Mouse (Mus musculus) heart, embryonic 12.5 days (tissue): ENCODE measurements around the gene Focad. TPM values are rescaled to one million over a fixed set of nuclear protein-coding genes. Genes with fewer than 3 reads are reported as not detected.
A peak's percentile ranks its signal among the peaks of the same experiment; 100 is the strongest.

Experiments used
- ATAC-seq: fragments of 200-750 bp; cut with Nextera tagmentation; 2 replicates; pipeline ENCODE4 v1.8.0; 2017; ENCODE audit warnings: moderate TSS enrichment, moderate library complexity; ENCODE audit not compliant: insufficient number of reproducible peaks, low FRiP score
- H3K27ac ChIP-seq: fragments of 300-500 bp; sonication (generic); 2 replicates; pipeline ENCODE4 v1.5.1; 2016; ENCODE audit warnings: mild to moderate bottlenecking, moderate library complexity; ENCODE audit not compliant: poor library complexity, severe bottlenecking
- H3K27me3 ChIP-seq: fragments of 300-500 bp; sonication (generic); replicated peaks from 2 replicates; pipeline ENCODE4 v1.6.1; 2016; ENCODE audit warnings: mild to moderate bottlenecking, moderate library complexity
- H3K36me3 ChIP-seq: fragments of 300-500 bp; sonication (generic); 2 replicates; pipeline ENCODE4 v1.6.1; 2016; ENCODE audit warnings: mild to moderate bottlenecking, moderate library complexity
- H3K4me1 ChIP-seq: fragments of 300-500 bp; sonication (generic); replicated peaks from 2 replicates; pipeline ENCODE4 v1.6.1; 2016; ENCODE audit warnings: mild to moderate bottlenecking
- H3K4me2 ChIP-seq: fragments of 300-500 bp; sonication (generic); 2 replicates; pipeline ENCODE4 v1.6.1; 2016; ENCODE audit warnings: mild to moderate bottlenecking, moderate library complexity
- H3K4me3 ChIP-seq: fragments of 300-500 bp; sonication (generic); 2 replicates; pipeline ENCODE4 v1.5.1; 2016; ENCODE audit warnings: mild to moderate bottlenecking
- H3K9ac ChIP-seq: fragments of 300-500 bp; sonication (generic); 2 replicates; pipeline ENCODE4 v1.6.1; 2016; ENCODE audit warnings: mild to moderate bottlenecking, moderate library complexity
- H3K9me3 ChIP-seq: fragments of 300-500 bp; sonication (generic); replicated peaks from 2 replicates; pipeline ENCODE4 v1.6.1; 2016; ENCODE audit warnings: mild to moderate bottlenecking, moderate library complexity
- WGBS: fragments of 180-500 bp; shearing (Covaris S2); methylation state at CpG from one replicate; pipeline ENCODE4 v1.1.7; 2016; 5-methylcytosine and 5-hydroxymethylcytosine counted together
- polyA plus RNA-seq: library from polyadenylated mRNA; unstranded; fragments of >200 nt; fragmentation: Nextera tagmentation; extraction: Ambion mirVana; gene quantifications from 2 replicates; pipeline ENCODE4 v1.2.1, GENCODE M21; 2016

Gene Focad
- polyA plus RNA-seq, 1 experiment from 2014 or later = 11.2 TPM

GRCm38 (mm10) chr4:88400302-88400991 lies 306.0 kb downstream of the Focad start:
- H3K9ac ChIP-seq = no peak overlapping the region
- no peak overlapping the region for H3K4me3 ChIP-seq
- no peaks in the 10 kb centered on the region for H3K4me1 ChIP-seq
- no peak overlapping the region for H3K4me2 ChIP-seq
- WGBS = 75% methylated on average over 9 of the region's 9 CpGs
- H3K27ac ChIP-seq = no peak overlapping the region
- H3K27me3 ChIP-seq = no peaks in the 10 kb centered on the region
- ATAC-seq = no peak
- H3K9me3 ChIP-seq = no peaks in the 10 kb centered on the region
- no peaks in the 10 kb centered on the region for H3K36me3 ChIP-seq

GRCm38 (mm10) chr4:88400992-88401313 lies 306.5 kb downstream of the Focad start:
- H3K9ac ChIP-seq = no peak overlapping the region
- H3K36me3 ChIP-seq = no peaks in the 10 kb centered on the region
- no peak overlapping the region for H3K4me3 ChIP-seq
- 87% methylated on average over 7 of the region's 7 CpGs for WGBS
- no peak overlapping the region for H3K4me2 ChIP-seq
- no peaks in the 10 kb centered on the region for H3K4me1 ChIP-seq
- no peaks in the 10 kb centered on the region for H3K27me3 ChIP-seq
- no peaks in the 10 kb centered on the region for H3K9me3 ChIP-seq
- H3K27ac ChIP-seq = no peak overlapping the region
- no peak for ATAC-seq

- no peak for ATAC-seq
- Histone ChIP-seq H3K4me3 (no peak overlapping the region), H3K4me2 (no peak overlapping the region), H3K9ac (no peak overlapping the region), H3K9me3 (no peaks in the 10 kb centered on the region), H3K27ac (no peak overlapping the region), H3K4me1 (peaks cover 7% of the 10 kb centered on the region; the same call in 1 of the 2 replicates), H3K27me3 (no peaks in the 10 kb centered on the region), H3K36me3 (0 out of 2 replicates have a peak, but pooled peaks cover 5% of the 10 kb centered on the region)
- 86% methylated on average over 6 of the region's 6 CpGs for WGBS
Measured at GRCm38 (mm10) chr4:88402884-88403283, 308.5 kb downstream of the Focad start.

- H3K27me3 ChIP-seq = no peaks in the 10 kb centered on the region
- WGBS = 74% methylated on average over 4 of the region's 4 CpGs
- ATAC-seq = 0 out of 2 replicates have a peak, but pooled peaks have one; percentile 9
Measured at GRCm38 (mm10) chr4:88406887-88407696, 312.7 kb downstream of the Focad start.

GRCm38 (mm10) chr4:88409279-88409678 lies 314.9 kb downstream of the Focad start:
- WGBS = 87% methylated on average over 4 of the region's 4 CpGs
- no peak for ATAC-seq
- H3K9ac ChIP-seq = no peak overlapping the region
- H3K9me3 ChIP-seq = no peaks in the 10 kb centered on the region
- H3K4me1 ChIP-seq = peaks cover 7% of the 10 kb centered on the region
- H3K27me3 ChIP-seq = no peaks in the 10 kb centered on the region
- H3K27ac ChIP-seq = no peak overlapping the region
- H3K4me3 ChIP-seq = no peak overlapping the region
- no peak overlapping the region for H3K4me2 ChIP-seq
- H3K36me3 ChIP-seq = 0 out of 2 replicates have a peak, but pooled peaks cover 14% of the 10 kb centered on the region

More at GRCm38 (mm10) chr4:88406887-88407696, 312.7 kb downstream of the Focad start:
- H3K4me1 ChIP-seq = peaks cover 7% of the 10 kb centered on the region; the same call in 1 of the 2 replicates
- 0 out of 2 replicates have a peak, but pooled peaks cover 7% of the 10 kb centered on the region for H3K36me3 ChIP-seq
- H3K4me3 ChIP-seq = no peak overlapping the region
- H3K9me3 ChIP-seq = no peaks in the 10 kb centered on the region
- no peak overlapping the region for H3K4me2 ChIP-seq
- H3K27ac ChIP-seq = no peak overlapping the region
- H3K9ac ChIP-seq = no peak overlapping the region

DNA sequence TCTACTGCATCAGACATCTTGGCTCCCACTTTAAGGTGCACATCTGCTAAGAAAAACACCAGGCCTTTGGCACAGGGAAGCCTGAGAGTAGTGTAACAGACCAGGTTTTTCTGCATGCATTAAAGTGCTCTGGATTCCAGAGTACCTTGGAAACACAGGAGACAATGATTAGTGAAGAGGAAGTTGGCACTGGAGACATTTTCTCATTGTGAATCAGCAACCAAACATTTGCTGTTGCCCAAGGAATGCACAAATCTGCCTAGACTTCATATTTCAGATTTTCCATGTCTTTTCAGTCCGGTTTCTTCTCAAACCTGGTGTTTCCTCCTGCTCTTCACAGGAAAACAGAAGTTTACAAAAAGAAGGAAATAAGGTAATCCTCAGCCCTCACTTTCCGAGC lies 317.9 kb downstream of the Focad start:
- no peak for ATAC-seq
- no peak overlapping the region for H3K9ac ChIP-seq
- no peak overlapping the region for H3K4me2 ChIP-seq
- WGBS = 66% methylated on average over 2 of the region's 2 CpGs
- H3K4me1 ChIP-seq = peaks cover 5% of the 10 kb centered on the region
- no peak overlapping the region for H3K27ac ChIP-seq
- H3K36me3 ChIP-seq = 0 out of 2 replicates have a peak, but pooled peaks cover 14% of the 10 kb centered on the region
- H3K9me3 ChIP-seq = no peaks in the 10 kb centered on the region
- no peak overlapping the region for H3K4me3 ChIP-seq
- no peaks in the 10 kb centered on the region for H3K27me3 ChIP-seq

DNA sequence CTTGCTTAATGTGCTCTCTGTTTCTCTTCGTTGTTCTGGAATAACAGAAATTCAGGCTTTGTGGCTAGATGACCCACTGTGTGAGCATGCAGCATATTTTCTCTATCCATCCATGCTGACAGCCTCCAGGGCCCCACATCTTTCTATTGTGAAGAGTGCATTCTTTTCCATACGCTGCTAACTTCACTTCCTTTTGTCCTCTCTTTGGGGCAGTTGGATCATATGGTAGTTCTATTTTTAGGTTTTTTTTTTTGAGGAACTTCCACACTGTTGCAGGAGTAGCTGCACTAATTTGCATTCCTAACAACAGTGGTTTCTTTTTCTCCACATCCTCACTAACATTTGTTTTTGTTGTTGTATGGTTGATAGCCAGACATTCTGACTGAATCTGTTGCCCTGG lies 320.6 kb downstream of the Focad start:
- no peak overlapping the region for H3K27ac ChIP-seq
- ATAC-seq = no peak

DNA sequence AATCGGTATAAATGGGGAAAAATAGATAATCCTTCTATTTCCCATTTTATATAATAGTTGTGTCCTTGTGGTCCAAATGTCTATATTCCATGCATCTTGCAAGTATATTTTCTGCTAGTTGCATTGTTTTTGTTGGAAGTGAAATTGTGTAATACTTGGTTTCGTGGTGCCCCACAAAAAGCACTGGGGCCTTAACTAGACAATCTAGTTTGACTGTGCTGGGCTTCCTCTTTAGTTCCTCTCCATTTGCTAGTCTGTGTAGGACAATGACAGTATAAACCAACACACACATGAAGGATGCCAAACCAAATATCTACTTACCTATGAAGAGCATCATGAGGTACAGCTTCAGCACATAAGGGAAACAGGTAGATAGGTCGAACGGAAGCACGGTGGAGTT lies 324.9 kb downstream of the Focad start:
- no peak overlapping the region for H3K4me2 ChIP-seq
- no peak overlapping the region for H3K4me3 ChIP-seq
- peaks cover 4% of the 10 kb centered on the region for H3K4me1 ChIP-seq
- ATAC-seq = no peak
- WGBS = 91% methylated on average over 5 of the region's 5 CpGs
- H3K27me3 ChIP-seq = no peaks in the 10 kb centered on the region
- H3K27ac ChIP-seq = no peak overlapping the region
- no peak overlapping the region for H3K9ac ChIP-seq
- H3K36me3 ChIP-seq = peaks cover 4% of the 10 kb centered on the region; the same call in 1 of the 2 replicates
- H3K9me3 ChIP-seq = no peaks in the 10 kb centered on the region

More for the DNA sequence above, 320.6 kb downstream of the Focad start:
- H3K4me3 ChIP-seq = no peak overlapping the region
- H3K27me3 ChIP-seq = no peaks in the 10 kb centered on the region
- 42% methylated on average over 2 of the region's 2 CpGs for WGBS
- no peak overlapping the region for H3K9ac ChIP-seq
- peaks cover 4% of the 10 kb centered on the region for H3K4me1 ChIP-seq
- no peak overlapping the region for H3K4me2 ChIP-seq
- no peaks in the 10 kb centered on the region for H3K9me3 ChIP-seq
- peaks cover 10% of the 10 kb centered on the region; the same call in 1 of the 2 replicates for H3K36me3 ChIP-seq

DNA sequence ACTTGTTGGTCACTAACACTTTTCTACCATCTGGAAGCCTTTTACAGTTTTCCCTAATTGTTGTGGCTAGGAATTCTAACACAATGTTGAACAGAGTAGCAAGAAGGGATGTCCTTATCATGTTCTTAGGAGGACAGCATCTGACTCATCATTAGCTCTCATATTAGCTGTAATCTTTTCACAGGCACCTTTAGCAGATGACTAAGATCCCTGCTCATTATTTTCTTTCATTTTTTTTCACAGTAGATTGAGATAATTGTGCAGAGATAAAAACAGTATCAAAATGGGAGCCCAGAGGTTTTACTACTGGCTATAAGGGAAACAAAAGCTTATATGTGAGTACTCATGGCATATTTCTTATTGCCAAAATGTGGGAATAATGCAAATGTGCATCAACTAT lies 330.1 kb downstream of the Focad start:
- no peak overlapping the region for H3K4me3 ChIP-seq
- no peaks in the 10 kb centered on the region for H3K27me3 ChIP-seq
- no peaks in the 10 kb centered on the region for H3K9me3 ChIP-seq
- ATAC-seq = no peak
- H3K36me3 ChIP-seq = no peaks in the 10 kb centered on the region
- no peak overlapping the region for H3K4me2 ChIP-seq
- no peaks in the 10 kb centered on the region for H3K4me1 ChIP-seq
- H3K9ac ChIP-seq = no peak overlapping the region
- no peak overlapping the region for H3K27ac ChIP-seq

GRCm38 (mm10) chr4:88427630-88428239 lies 333.3 kb downstream of the Focad start:
- Histone ChIP-seq H3K36me3 (no peaks in the 10 kb centered on the region), H3K27me3 (no peaks in the 10 kb centered on the region), H3K27ac (no peak overlapping the region), H3K4me1 (no peaks in the 10 kb centered on the region), H3K4me2 (no peak overlapping the region), H3K9me3 (no peaks in the 10 kb centered on the region), H3K9ac (no peak overlapping the region), H3K4me3 (no peak overlapping the region)
- ATAC-seq = no peak
- 91% methylated on average over 2 of the region's 2 CpGs for WGBS

GRCm38 (mm10) chr4:88432412-88433024 lies 338.1 kb downstream of the Focad start:
- H3K4me2 ChIP-seq = no peak overlapping the region
- H3K27ac ChIP-seq = no peak overlapping the region
- H3K4me1 ChIP-seq = no peaks in the 10 kb centered on the region
- no peak overlapping the region for H3K4me3 ChIP-seq
- no peaks in the 10 kb centered on the region for H3K36me3 ChIP-seq
- ATAC-seq = no peak
- H3K9me3 ChIP-seq = no peaks in the 10 kb centered on the region
- no peaks in the 10 kb centered on the region for H3K27me3 ChIP-seq
- H3K9ac ChIP-seq = no peak overlapping the region
- 80% methylated on average over 8 of the region's 8 CpGs for WGBS
